Mouse (Mus musculus): ENCODE results near the gene Odf2. TPM values are rescaled to one million over a fixed set of nuclear protein-coding genes. Genes with fewer than 3 reads are reported as not detected.

Gene Odf2
- total and polyA plus RNA-seq, 3 experiments: 49.3 to 82.8 TPM; not detected in 1

DNA sequence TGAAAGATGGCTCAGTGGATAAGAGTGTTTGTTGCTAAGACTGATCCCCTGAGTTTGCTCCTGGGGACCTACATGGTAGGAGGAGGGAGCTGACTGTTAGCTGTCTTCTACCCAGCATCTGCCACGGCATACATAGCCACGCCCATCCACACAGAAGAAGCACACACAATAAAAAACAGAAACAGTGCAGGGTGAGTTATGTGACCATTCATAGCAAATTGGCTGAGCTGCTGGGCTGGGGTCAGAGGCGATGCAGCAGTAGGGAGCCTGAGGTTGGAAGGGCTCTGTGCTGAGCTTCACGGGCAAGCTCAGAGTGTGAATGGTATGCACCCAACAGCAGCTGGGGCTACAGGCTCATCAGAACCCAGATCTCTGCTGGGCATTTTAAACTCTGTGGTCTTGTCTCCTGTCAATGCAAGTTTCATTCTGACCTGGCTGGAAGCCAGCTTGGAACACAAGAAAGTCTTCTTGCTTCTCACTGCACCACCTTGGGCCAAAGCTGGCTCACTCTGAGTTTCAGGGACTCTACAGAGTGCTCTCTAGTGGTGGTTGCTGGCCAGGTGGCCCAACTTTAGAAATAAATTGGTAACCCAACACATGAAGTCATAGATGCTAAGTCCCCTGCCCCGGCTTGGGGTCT lies 39.1 kb upstream of the Odf2 start:
- peaks cover 0 to 4% of the 10 kb centered on the region in 2 experiments; a peak in 2 of 4 replicates for H3K4me1 ChIP-seq (ENCODE audit: control insufficient read depth in 1 of 2, insufficient read depth in 2 of 2, low read length in 2 of 2)
- H3K79me2 ChIP-seq (ENCODE audit: control insufficient read depth, insufficient read depth, low read length, poor library complexity): no peaks in the 10 kb centered on the region
- H3K36me3 ChIP-seq (ENCODE audit: control insufficient read depth in 1 of 2, insufficient read depth in 2 of 2, low read length in 2 of 2): peaks cover 0 to 3% of the 10 kb centered on the region in 2 experiments; a peak in 2 of 4 replicates
- no peak overlapping the region for H3K9ac ChIP-seq (ENCODE audit: control insufficient read depth, low read depth, low read length, poor library complexity, severe bottlenecking)
- TF ChIP-seq ZMIZ1 (IDR thresholded peaks at IDR 0.05; ENCODE audit: low read depth, low read length): no peak
- peak in 2 of 3 experiments; percentile 8 to 17; a peak in 1 of 6 replicates for TF ChIP-seq CTCF (IDR thresholded peaks at IDR 0.05 in 2 of 3, conservative IDR thresholded peaks at IDR 0.05 in 1 of 3; ENCODE audit: control insufficient read depth in 1 of 3, insufficient read depth in 1 of 3, low read depth in 2 of 3, low read length in 3 of 3, poor library complexity in 1 of 3, severe bottlenecking in 1 of 3)
- no peak overlapping the region for H3K27ac ChIP-seq (ENCODE audit: control insufficient read depth, low read depth, low read length)
- no peaks in the 10 kb centered on the region for H3K27me3 ChIP-seq (ENCODE audit: control insufficient read depth in 1 of 2, insufficient read depth in 2 of 2, low read length in 2 of 2)
- no peaks in the 10 kb centered on the region for H3K9me3 ChIP-seq (replicated peaks; ENCODE audit: insufficient read depth, low read length)
- peak; percentile 41 for DNase-seq (ENCODE audit: low read depth, low spot score)
- no peak overlapping the region for H3K4me3 ChIP-seq (ENCODE audit: control insufficient read depth in 1 of 2, insufficient read depth in 1 of 2, low read depth in 2 of 2, low read length in 2 of 2)

DNA sequence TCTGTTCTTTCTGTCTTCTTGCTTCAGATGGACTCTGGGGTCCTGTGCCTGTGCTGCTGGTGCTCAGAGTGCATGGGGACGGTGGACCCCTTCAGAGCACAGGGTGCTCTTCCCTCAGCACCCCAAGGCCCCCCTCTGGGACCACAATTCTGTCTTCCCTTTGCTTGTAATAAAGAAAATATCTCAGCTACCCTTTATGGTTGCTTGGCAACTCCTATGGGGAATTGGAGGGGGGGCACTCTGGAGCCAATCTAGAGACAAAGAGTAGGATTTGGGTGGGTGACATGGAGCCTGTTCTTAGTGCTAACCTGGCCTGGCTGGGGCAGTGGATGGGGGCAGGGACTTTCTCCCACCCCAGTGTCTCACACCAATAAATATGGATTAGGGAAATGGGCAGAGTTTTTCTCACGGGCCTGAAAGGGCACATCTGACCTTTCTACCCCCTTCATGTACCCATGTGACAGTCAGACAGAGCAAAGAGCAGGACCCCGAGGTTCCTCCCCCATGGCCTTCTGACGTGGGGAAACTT lies 36.0 kb upstream of the Odf2 start:
- DNase-seq (ENCODE audit: low read depth, low spot score): no peak
- H3K9ac ChIP-seq (ENCODE audit: control insufficient read depth, low read depth, low read length, poor library complexity, severe bottlenecking): no peak overlapping the region
- peaks cover 0 to 5% of the 10 kb centered on the region in 2 experiments; a peak in 2 of 4 replicates for H3K4me1 ChIP-seq (ENCODE audit: control insufficient read depth in 1 of 2, insufficient read depth in 2 of 2, low read length in 2 of 2)
- H3K27ac ChIP-seq (ENCODE audit: control insufficient read depth, low read depth, low read length): no peak overlapping the region
- no peaks in the 10 kb centered on the region for H3K79me2 ChIP-seq (ENCODE audit: control insufficient read depth, insufficient read depth, low read length, poor library complexity)
- H3K4me3 ChIP-seq (ENCODE audit: control insufficient read depth in 1 of 2, insufficient read depth in 1 of 2, low read depth in 2 of 2, low read length in 2 of 2): no peak overlapping the region
- TF ChIP-seq MYB (IDR thresholded peaks at IDR 0.05; ENCODE audit: low read depth, low read length) (no peak), MYC (IDR thresholded peaks at IDR 0.05; ENCODE audit: low read depth, low read length) (no peak), NRF1 (IDR thresholded peaks at IDR 0.05; ENCODE audit: insufficient read depth, low read depth, low read length, poor library complexity, severe bottlenecking) (no peak), EP300 (IDR thresholded peaks at IDR 0.05; ENCODE audit: low read depth in 1 of 2, low read length in 2 of 2) (no peak), BHLHE40 (IDR thresholded peaks at IDR 0.05; ENCODE audit: borderline replicate concordance, low read depth, low read length) (no peak), NELFE (IDR thresholded peaks at IDR 0.05; ENCODE audit: low read depth, low read length) (no peak), CTCF (IDR thresholded peaks at IDR 0.05 in 2 of 3, conservative IDR thresholded peaks at IDR 0.05 in 1 of 3; ENCODE audit: control insufficient read depth in 1 of 3, insufficient read depth in 1 of 3, low read depth in 2 of 3, low read length in 3 of 3, poor library complexity in 1 of 3, severe bottlenecking in 1 of 3) (no peak)
- no peaks in the 10 kb centered on the region for H3K27me3 ChIP-seq (ENCODE audit: control insufficient read depth in 1 of 2, insufficient read depth in 2 of 2, low read length in 2 of 2)
- H3K9me3 ChIP-seq (replicated peaks; ENCODE audit: insufficient read depth, low read length): no peaks in the 10 kb centered on the region
- peaks cover 0 to 3% of the 10 kb centered on the region in 2 experiments; a peak in 2 of 4 replicates for H3K36me3 ChIP-seq (ENCODE audit: control insufficient read depth in 1 of 2, insufficient read depth in 2 of 2, low read length in 2 of 2)

DNA sequence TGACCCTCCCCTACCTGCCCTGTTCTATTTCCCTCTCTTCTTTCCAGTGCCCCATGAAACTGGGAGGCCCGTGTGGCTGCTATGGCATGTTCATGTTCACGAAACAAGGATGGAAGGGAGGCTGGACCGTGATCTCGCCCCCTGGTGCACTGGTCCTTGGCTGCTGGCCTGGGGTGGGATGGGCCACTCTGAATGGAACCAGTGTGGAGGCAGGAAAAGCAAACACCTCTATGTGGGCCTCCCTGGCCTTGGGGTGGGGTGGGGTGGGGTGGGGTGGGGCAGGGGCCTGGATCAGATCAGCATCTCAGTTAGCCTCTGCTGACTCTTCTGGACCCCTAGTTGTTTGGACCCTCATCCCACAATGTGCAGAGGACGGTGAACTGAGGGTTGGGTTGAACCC lies 35.3 kb upstream of the Odf2 start:
- TF ChIP-seq ELF1 (IDR thresholded peaks at IDR 0.05; ENCODE audit: low read depth, low read length) (no peak), CHD1 (IDR thresholded peaks at IDR 0.05; ENCODE audit: low read depth, low read length) (no peak), MEF2A (IDR thresholded peaks at IDR 0.05; ENCODE audit: extremely low read depth, insufficient replicate concordance, low read depth, low read length, poor library complexity, severe bottlenecking) (no peak), POLR2A (IDR thresholded peaks at IDR 0.05; ENCODE audit: control insufficient read depth in 1 of 2, insufficient read depth in 1 of 2, low read depth in 1 of 2, low read length in 2 of 2, poor library complexity in 1 of 2) (no peak), TAL1 (IDR thresholded peaks at IDR 0.05; ENCODE audit: low read length) (no peak), GATA1 (IDR thresholded peaks at IDR 0.05; ENCODE audit: low read depth, low read length) (no peak), E2F4 (IDR thresholded peaks at IDR 0.05; ENCODE audit: borderline replicate concordance, low read depth, low read length) (no peak), ZC3H11A (IDR thresholded peaks at IDR 0.05; ENCODE audit: low read depth, low read length) (no peak), CHD2 (IDR thresholded peaks at IDR 0.05; ENCODE audit: low read length) (no peak), TCF12 (IDR thresholded peaks at IDR 0.05; ENCODE audit: low read depth, low read length) (no peak), POLR2AphosphoS5 (IDR thresholded peaks at IDR 0.05; ENCODE audit: borderline replicate concordance, low read depth, low read length) (no peak), ETS1 (IDR thresholded peaks at IDR 0.05; ENCODE audit: low read depth, low read length) (no peak), KAT2A (conservative IDR thresholded peaks at IDR 0.05; ENCODE audit: low read depth, low read length) (no peak), SMC3 (IDR thresholded peaks at IDR 0.05; ENCODE audit: low read depth, low read length) (no peak), ZKSCAN1 (IDR thresholded peaks at IDR 0.05; ENCODE audit: low read depth, low read length) (no peak), NELFE (IDR thresholded peaks at IDR 0.05; ENCODE audit: low read depth, low read length) (no peak), UBTF (IDR thresholded peaks at IDR 0.05; ENCODE audit: borderline replicate concordance, insufficient read depth, low read depth, low read length) (no peak)
- H3K4me1 ChIP-seq (ENCODE audit: control insufficient read depth in 1 of 2, insufficient read depth in 2 of 2, low read length in 2 of 2): peaks cover 0 to 5% of the 10 kb centered on the region in 2 experiments; a peak in 2 of 4 replicates

More for the DNA sequence above, 35.3 kb upstream of the Odf2 start:
- Histone ChIP-seq H3K36me3 (ENCODE audit: control insufficient read depth in 1 of 2, insufficient read depth in 2 of 2, low read length in 2 of 2) (peaks cover 0 to 3% of the 10 kb centered on the region in 2 experiments; a peak in 2 of 4 replicates), H3K9me3 (replicated peaks; ENCODE audit: insufficient read depth, low read length) (no peaks in the 10 kb centered on the region), H3K27ac (ENCODE audit: control insufficient read depth, low read depth, low read length) (no peak overlapping the region), H3K9ac (ENCODE audit: control insufficient read depth, low read depth, low read length, poor library complexity, severe bottlenecking) (no peak overlapping the region), H3K27me3 (ENCODE audit: control insufficient read depth in 1 of 2, insufficient read depth in 2 of 2, low read length in 2 of 2) (no peaks in the 10 kb centered on the region), H3K4me3 (ENCODE audit: control insufficient read depth in 1 of 2, insufficient read depth in 1 of 2, low read depth in 2 of 2, low read length in 2 of 2) (no peak overlapping the region), H3K79me2 (ENCODE audit: control insufficient read depth, insufficient read depth, low read length, poor library complexity) (no peaks in the 10 kb centered on the region)
- DNase-seq (ENCODE audit: low read depth, low spot score): no peak
